Mouse (Mus musculus) liver, adult 2 months (tissue): ENCODE results near the gene Hist1h3e. TPM values are rescaled to one million over a fixed set of nuclear protein-coding genes. Genes with fewer than 3 reads are reported as not detected.

Source experiments
- DNase-seq: peaks from one replicate; pipeline ENCODE4 v3.0.0-alpha.2; 2011; ENCODE audit warnings: low read depth, low spot score; ENCODE audit errors: extremely low read depth
- H3K27ac ChIP-seq: fragments of 200-500 bp; replicated peaks from 2 replicates; pipeline ENCODE4 v1.5.1; 2012; ENCODE audit warnings: low read depth, mild to moderate bottlenecking, control low read depth, inconsistent platforms, low read length; ENCODE audit not compliant: insufficient read depth
- H3K27me3 ChIP-seq: fragments of 200-500 bp; 2 replicates; pipeline ENCODE4 v1.6.1; 2012; ENCODE audit warnings: mild to moderate bottlenecking, moderate library complexity, low read length, inconsistent platforms; ENCODE audit not compliant: control insufficient read depth, insufficient read depth
- H3K36me3 ChIP-seq: fragments of 200-500 bp; 2 replicates; pipeline ENCODE4 v1.6.1; 2012; ENCODE audit warnings: low read length, inconsistent platforms; ENCODE audit not compliant: control insufficient read depth, insufficient read depth
- H3K4me1 ChIP-seq: fragments of 200-500 bp; 2 replicates; pipeline ENCODE4 v1.6.1; 2011; ENCODE audit warnings: low read length; ENCODE audit not compliant: control insufficient read depth, insufficient read depth
- H3K4me3 ChIP-seq: fragments of 200-500 bp; 2 replicates; pipeline ENCODE4 v1.5.1; 2011; ENCODE audit warnings: low read depth, mild to moderate bottlenecking, control low read depth, low read length, moderate library complexity; ENCODE audit not compliant: insufficient read depth
- H3K79me2 ChIP-seq: fragments of 200-500 bp; 2 replicates; pipeline ENCODE4 v1.6.1; 2012; ENCODE audit warnings: inconsistent platforms, mild to moderate bottlenecking, low read length, moderate library complexity; ENCODE audit not compliant: control insufficient read depth, insufficient read depth
- H3K9ac ChIP-seq: fragments of 200-500 bp; 2 replicates; pipeline ENCODE4 v1.6.1; 2012; ENCODE audit warnings: low read depth, mild to moderate bottlenecking, control low read depth, inconsistent platforms, low read length
- CTCF ChIP-seq: fragments of 200-500 bp; IDR thresholded peaks from 2 replicates; pipeline ENCODE4 v1.5.1; 2011; ENCODE audit warnings: low read depth, low read length, control low read depth
- POLR2A ChIP-seq: fragments of 200-500 bp; IDR thresholded peaks from 2 replicates; pipeline ENCODE4 v1.6.1; 2011; ENCODE audit warnings: low read length, control low read depth; ENCODE audit not compliant: insufficient read depth; ENCODE audit errors: extremely low read depth
- WGBS: fragments of 180-500 bp; shearing (Covaris S2); methylation state at CpG from one replicate; pipeline ENCODE4 v1.1.7; 2018; 5-methylcytosine and 5-hydroxymethylcytosine counted together
- polyA plus RNA-seq: library from polyadenylated mRNA; depleted of rRNA; stranded (reverse); fragments of >200 nt; gene quantifications from 2 replicates; pipeline ENCODE4 v1.2.3, GENCODE M21; 2012
- total RNA-seq: library from RNA; depleted of rRNA; stranded (reverse); fragments of >200 nt; gene quantifications from 2 replicates; pipeline ENCODE4 v1.2.3, GENCODE M21; 2014

Gene Hist1h3e
- total and polyA plus RNA-seq, 2 experiments, result 2.6 to 19.9 TPM

GRCm38 (mm10) chr13:23526312-23526711 is 35.9 kb downstream of the Hist1h3e start:
- WGBS, result 1% methylated on average over 17 of the region's 17 CpGs
- H3K27ac ChIP-seq, result no peak overlapping the region

GRCm38 (mm10) chr13:23525901-23526300 is 36.3 kb downstream of the Hist1h3e start:
- DNase-seq, result no peak
- no peak overlapping the region for H3K9ac ChIP-seq
- no peak overlapping the region for H3K4me3 ChIP-seq
- H3K27me3 ChIP-seq, result no peaks in the 10 kb centered on the region
- H3K4me1 ChIP-seq, result no peaks in the 10 kb centered on the region
- H3K36me3 ChIP-seq, result no peaks in the 10 kb centered on the region
- TF ChIP-seq CTCF, result no peak
- no peak for TF ChIP-seq POLR2A
- H3K27ac ChIP-seq, result no peak overlapping the region
- H3K79me2 ChIP-seq, result no peaks in the 10 kb centered on the region
- WGBS, result 5% methylated on average over 10 of the region's 10 CpGs

More at GRCm38 (mm10) chr13:23526312-23526711, 35.9 kb downstream of the Hist1h3e start:
- Histone ChIP-seq H3K36me3 (no peaks in the 10 kb centered on the region), H3K9ac (peak overlapping the region; percentile 55; the same call in 1 of the 2 replicates), H3K79me2 (no peaks in the 10 kb centered on the region), H3K4me3 (peak overlapping the region; percentile 31), H3K27me3 (no peaks in the 10 kb centered on the region), H3K4me1 (no peaks in the 10 kb centered on the region)
- peak; percentile 67 for DNase-seq
- no peak for TF ChIP-seq CTCF
- no peak for TF ChIP-seq POLR2A

DNA sequence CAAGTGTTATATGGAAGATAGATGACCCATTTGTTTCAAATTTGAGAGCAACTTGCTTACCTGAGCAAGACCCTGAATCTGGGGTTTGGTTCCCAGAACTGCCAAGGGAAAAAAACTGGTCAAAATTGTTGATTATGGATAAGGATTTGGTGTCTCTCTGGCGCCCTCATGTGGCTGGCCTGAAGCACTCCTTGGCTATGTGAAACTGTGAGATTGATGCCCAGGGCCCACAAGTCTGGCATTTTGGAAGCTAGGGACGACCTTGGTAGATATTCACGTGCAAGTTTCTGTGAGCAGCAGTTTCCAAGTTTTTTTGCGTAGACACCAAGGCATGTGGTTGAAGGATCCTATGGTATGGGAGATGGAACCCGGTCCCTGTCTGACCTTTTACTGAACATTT is 37.5 kb downstream of the Hist1h3e start:
- H3K27me3 ChIP-seq, result no peaks in the 10 kb centered on the region
- H3K36me3 ChIP-seq, result no peaks in the 10 kb centered on the region
- TF ChIP-seq CTCF, result peak; percentile 85
- TF ChIP-seq POLR2A, result no peak
- DNase-seq, result peak; percentile 74
- no peaks in the 10 kb centered on the region for H3K4me1 ChIP-seq
- H3K9ac ChIP-seq, result no peak overlapping the region
- H3K4me3 ChIP-seq, result no peak overlapping the region
- no peak overlapping the region for H3K27ac ChIP-seq
- H3K79me2 ChIP-seq, result no peaks in the 10 kb centered on the region
- 11% methylated on average over 5 of the region's 5 CpGs for WGBS

- Histone ChIP-seq H3K27me3 (no peaks in the 10 kb centered on the region), H3K4me3 (no peak overlapping the region), H3K4me1 (no peaks in the 10 kb centered on the region), H3K36me3 (no peaks in the 10 kb centered on the region), H3K79me2 (no peaks in the 10 kb centered on the region), H3K27ac (no peak overlapping the region), H3K9ac (no peak overlapping the region)
- no peak for DNase-seq
- WGBS, result 42% methylated on average over 5 of the region's 5 CpGs
- TF ChIP-seq POLR2A (no peak), CTCF (no peak)
Measured at GRCm38 (mm10) chr13:23523976-23524375, 38.2 kb downstream of the Hist1h3e start.

- no peak overlapping the region for H3K9ac ChIP-seq
- WGBS, result 2% methylated on average over 14 of the region's 14 CpGs
- H3K4me1 ChIP-seq, result no peaks in the 10 kb centered on the region
Measured at GRCm38 (mm10) chr13:23521703-23522102, 40.5 kb downstream of the Hist1h3e start.

GRCm38 (mm10) chr13:23519416-23519815 is 42.8 kb downstream of the Hist1h3e start:
- TF ChIP-seq POLR2A (no peak), CTCF (no peak)
- Histone ChIP-seq H3K79me2 (no peaks in the 10 kb centered on the region), H3K9ac (no peak overlapping the region), H3K36me3 (no peaks in the 10 kb centered on the region), H3K27ac (no peak overlapping the region), H3K4me1 (peaks cover 2% of the 10 kb centered on the region; the same call in 1 of the 2 replicates), H3K27me3 (no peaks in the 10 kb centered on the region), H3K4me3 (peak overlapping the region; percentile 28; the same call in 1 of the 2 replicates)
- under 1% methylated on average over 10 of the region's 10 CpGs for WGBS
- DNase-seq, result peak; percentile 70

More at GRCm38 (mm10) chr13:23521703-23522102, 40.5 kb downstream of the Hist1h3e start:
- peak; percentile 78 for DNase-seq
- Histone ChIP-seq H3K36me3 (no peaks in the 10 kb centered on the region), H3K4me3 (no peak overlapping the region), H3K27ac (no peak overlapping the region), H3K27me3 (no peaks in the 10 kb centered on the region), H3K79me2 (no peaks in the 10 kb centered on the region)
- TF ChIP-seq POLR2A (no peak), CTCF (no peak)
